Mouse (Mus musculus) large intestine, adult 2 months (tissue): ENCODE results near the gene Kiss1r. TPM values are rescaled to one million over a fixed set of nuclear protein-coding genes. Genes with fewer than 3 reads are reported as not detected.

ENCODE experiments used
- DNase-seq: peaks from one replicate; pipeline ENCODE4 v3.0.0-alpha.2; 2012; ENCODE audit warnings: low read depth, low spot score
- WGBS: fragments of 180-500 bp; shearing (Covaris S2); methylation state at CpG from one replicate; pipeline ENCODE4 v1.1.7; 2018; 5-methylcytosine and 5-hydroxymethylcytosine counted together
- polyA plus RNA-seq: library from polyadenylated mRNA; depleted of rRNA; stranded (reverse); fragments of >200 nt; gene quantifications from 2 replicates; pipeline ENCODE4 v1.2.3, GENCODE M21; 2012

The Kiss1r gene
- polyA plus RNA-seq, 1 experiment, result 1.9 TPM

DNA sequence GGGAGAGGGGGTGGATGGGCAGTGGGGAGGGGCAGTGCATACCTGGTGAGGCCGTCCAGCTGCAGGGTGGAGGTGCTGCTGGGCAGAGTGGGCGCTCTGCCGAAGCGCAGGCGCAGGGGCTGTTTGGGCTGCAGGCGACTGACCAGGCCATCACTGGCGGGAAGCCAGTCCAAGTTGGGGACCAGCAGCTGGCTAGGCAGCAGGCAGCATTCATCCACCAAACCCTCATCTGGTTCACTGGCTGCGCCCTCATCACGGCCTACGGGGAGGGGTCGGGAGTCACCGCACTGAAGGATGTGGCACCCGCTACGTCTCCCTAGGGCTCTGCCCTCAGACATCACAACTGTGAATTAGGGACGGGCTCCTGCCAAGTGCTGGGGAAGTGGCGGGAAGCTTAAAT is 20.5 kb upstream of the Kiss1r start:
- no peak for DNase-seq
- 93% methylated on average over 16 of the region's 16 CpGs for WGBS

DNA sequence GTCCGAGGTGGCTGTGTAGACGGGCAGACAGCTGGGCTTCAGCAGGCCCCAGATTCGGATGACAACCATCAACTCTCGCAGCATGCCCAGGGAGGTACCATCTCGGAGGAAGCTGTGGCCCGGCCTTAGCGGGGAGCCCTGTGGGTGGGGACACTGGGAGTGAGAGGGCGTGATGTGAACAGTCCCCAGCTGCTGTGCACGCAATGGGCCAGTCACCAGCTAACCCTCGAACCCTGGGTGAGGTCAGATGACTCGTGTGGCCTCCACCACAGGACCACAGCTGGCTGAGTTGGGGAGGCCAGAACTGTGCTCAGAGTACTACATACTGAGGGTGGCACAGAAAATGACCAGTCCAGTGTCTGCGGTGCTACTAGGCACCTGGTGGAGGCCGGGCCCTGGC is 20.0 kb upstream of the Kiss1r start:
- 84% methylated on average over 13 of the region's 13 CpGs for WGBS
- DNase-seq, result no peak

DNA sequence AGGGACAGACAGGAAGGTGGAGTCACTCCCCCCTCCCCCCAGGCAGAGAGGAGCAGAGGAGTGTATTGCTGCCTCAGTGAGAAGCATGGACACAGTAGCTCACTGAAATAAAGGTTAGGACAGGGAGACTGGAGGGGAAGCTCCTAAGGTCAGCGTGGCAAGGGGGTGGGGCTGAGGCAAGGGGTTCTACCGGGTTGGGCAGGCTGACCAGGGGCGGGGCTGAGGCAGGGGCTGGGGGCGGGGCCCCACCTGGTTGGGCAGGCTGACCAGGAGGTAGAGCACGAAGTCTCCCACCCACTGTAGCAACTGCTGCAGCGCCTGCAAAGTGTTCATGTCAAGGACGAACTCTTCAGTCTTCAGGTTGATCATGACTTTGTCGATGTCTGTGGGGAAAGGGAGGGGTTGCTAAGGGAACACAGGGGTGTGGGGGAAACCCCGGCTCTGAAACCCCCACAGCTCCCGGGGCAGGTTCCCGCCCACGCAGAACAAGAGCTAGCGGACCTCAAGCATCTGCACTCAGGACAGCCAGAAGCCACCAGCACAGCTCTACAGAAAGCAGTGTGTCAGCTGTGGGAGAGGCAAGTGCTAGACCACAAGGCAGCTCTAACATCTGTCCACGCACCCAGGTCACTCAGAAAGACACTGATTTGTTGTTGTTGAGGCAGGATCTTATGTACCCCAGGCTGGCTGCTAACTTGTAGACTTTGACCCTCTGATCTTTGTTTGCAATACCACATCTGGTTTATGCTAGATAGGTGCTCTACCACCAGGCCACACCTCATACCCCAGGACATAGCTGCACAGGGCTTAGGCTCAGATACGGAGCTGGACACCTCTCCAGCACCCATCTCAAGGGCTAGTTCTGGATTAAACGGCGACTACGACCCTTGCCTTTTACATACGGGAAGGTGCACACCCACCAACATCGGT is 19.2 kb upstream of the Kiss1r start:
- DNase-seq, result no peak

DNA sequence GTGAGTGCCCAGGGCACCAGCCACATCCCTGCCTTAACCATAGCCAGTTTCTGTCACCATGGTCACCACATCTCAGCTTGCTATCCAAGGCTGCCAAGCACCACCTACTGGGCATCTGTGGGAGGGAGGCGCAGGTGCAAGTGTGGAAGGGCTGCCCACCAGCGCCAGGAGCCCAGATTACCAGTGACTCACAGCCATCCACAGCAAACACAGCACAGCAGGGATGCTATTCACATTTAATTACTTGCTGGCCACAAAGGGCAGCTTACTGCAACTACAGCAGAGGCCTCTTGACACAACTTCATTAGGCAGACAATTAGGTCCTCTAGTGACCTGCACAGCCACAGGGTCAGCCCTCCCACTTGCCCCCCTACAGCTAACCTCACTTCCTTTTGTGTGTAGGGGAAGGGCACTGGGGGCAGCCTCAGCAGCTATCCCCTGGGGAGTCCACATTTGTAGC is 15.8 kb upstream of the Kiss1r start:
- 61% methylated on average over 2 of the region's 2 CpGs for whole genome bisulfite sequencing
- DNase-seq, result no peak

More for the DNA sequence above, 19.2 kb upstream of the Kiss1r start:
- 57% methylated on average over 20 of the region's 20 CpGs for WGBS

DNA sequence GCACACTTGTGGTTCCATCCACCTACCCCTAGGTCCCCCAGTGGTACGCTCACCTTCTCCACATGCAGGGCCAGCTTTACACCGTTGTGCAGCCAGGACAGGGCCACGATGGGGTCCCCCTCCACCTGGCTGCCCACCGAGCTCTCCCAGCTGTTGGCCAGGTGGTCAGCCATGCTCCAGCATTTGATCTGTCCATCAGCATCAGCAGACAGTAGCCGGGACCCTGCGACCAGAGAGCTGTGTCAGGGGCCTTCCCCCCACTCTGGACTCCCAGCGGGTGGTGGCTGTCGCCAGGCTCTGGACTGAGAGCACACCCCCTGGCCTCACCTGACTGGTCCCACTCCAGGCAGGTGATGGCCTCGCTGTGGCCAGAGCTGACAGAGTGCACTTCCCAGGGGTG is 10.1 kb upstream of the Kiss1r start:
- 96% methylated on average over 9 of the region's 9 CpGs for WGBS
- DNase-seq, result no peak

DNA sequence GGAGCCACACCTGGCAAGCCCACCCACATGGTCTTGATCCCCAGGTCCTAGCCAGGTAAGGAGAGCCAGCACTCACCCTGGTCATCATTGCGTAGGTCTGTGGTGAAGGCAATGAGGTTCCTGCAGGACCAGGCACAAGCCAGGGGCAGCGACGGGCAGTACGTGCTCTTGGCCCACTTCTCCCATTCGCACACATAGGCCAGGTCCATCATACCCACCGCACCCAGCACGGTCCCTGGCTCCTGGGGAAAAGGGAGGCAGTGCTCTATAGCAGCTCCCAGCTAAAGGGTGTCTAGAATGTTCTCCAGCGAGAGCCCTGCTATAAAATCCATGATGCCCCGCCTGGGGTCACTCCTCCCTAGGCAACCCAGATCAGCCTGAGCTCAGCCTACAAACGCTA is 9.4 kb upstream of the Kiss1r start:
- DNase-seq, result no peak
- WGBS, result 89% methylated on average over 10 of the region's 10 CpGs

DNA sequence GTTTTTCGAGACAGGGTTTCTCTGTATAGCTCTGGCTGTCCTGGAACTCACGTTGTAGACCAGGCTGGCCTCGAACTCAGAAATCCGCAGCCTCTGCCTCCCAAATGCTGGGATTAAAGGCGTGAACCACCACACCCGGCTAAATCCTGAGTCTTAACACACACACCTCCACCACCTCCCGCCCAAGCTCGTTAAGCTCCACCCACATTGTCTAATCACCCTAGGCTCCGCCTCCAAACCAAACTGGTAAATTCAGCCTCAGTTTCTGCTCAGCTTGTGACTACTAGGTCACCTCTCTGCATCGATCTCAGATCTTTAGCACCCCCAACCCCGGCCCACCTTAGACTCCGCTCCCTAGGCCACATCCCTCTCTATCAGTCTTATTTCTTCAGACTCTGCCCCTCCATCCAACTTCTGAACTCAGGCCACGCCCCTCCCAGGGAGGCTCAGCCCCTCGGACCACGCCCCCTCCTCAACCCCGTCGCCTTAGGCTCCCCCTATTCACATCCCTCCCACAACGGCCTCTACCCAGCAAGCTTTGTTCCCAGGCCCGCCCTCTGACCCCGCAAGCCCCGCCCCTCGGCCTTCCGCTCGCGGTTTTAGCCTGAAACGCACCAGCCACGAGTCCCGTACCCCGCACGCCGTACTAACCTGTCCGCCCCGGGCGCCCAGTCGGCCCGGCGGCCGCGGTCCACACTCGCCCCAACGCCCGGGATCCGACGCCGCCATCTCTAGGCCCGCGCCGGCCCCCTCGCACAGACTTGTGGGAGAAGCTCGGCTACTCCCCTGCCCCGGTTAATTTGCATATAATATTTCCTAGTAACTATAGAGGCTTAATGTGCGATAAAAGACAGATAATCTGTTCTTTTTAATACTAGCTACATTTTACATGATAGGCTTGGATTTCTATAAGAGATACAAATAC is 8.3 kb upstream of the Kiss1r start, which contains the start of gene Med16:
Gene Med16, minus strand, starts transcription at position 757 of the 925 bp plus-strand sequence.
- 1% methylated on average over 52 of the region's 52 CpGs for WGBS
- DNase-seq, result no peak

DNA sequence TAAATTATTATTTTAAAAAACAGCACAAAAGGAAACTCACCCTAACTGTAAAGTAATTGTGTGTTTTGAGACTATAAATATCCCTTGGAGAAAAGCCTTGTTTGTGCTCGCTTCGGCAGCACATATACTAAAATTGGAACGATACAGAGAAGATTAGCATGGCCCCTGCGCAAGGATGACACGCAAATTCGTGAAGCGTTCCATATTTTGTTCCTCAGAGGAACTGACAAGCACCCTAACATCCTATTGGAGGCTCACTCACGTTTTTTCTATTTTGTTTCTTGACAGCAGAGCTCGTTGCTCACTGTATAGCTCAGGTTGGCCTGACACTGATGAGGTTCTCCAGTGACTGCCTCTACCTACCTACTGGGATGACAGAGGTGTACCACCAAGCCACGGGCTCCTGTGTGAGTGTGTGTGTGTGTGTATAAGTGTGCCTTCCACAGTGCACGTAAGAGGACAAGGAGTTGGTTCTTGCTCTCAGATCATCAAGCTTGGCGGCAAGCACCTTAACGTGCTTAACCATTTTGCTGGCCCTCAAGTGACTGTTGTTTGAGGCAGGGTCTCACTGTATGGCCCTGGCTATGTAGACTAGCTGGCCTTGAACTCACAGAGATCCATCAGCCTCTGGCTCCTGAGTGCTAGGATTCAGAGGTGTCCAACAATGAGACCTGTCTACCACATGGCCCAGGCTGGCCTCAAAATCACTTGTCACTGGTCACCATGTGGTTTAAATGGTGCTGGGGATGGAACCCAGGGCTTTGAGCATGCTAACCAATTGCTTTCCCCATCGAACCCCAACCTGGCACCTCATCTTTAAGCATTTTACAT is 7.5 kb upstream of the Kiss1r start:
- 22% methylated on average over 14 of the region's 14 CpGs for WGBS
- no peak for DNase-seq

DNA sequence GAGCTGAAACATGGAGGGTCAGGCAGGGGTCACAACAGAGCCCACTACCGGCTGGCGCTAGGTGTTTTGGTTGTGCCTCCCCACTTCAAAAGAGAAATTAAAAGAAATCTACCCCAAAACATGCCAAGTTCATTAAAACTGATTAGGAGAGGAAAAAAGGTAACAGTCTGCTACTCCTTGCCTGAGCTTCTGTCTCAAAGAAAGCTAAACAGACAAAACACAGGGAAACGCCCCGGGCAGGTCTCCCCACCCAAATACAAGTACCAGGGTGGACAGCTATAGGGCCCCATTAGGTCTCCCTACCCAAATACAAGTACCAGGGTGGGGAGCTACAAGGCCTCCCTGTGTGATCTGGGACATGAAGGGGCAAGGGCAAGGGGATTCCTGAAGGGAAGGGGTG is 6.2 kb upstream of the Kiss1r start, which contains the start of gene Gm26602:
Gene Gm26602, plus strand, starts transcription at position 301 of the 400 bp plus-strand sequence.
- no peak for DNase-seq
- WGBS, result 94% methylated on average over 4 of the region's 4 CpGs

DNA sequence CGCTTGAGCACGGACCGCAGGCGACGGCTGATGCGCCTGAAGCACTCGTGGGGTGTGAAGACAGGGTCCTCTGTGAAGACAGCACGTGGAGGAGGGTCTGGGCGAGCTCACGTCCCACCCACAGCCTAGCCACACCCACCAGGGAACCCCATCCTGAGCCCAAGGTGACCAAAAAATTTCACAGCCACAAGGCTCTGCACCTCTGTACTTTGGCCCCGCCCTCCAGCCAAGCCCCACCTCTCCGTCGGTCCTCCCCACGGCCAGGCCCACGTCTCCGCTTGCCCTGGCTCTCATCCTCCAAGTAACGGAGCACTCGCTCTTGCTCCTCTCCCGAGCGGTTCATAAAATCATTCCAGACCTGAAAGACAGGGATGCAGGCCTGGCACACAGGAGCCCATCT is 4.4 kb upstream of the Kiss1r start:
- 72% methylated on average over 20 of the region's 20 CpGs for WGBS
- DNase-seq, result no peak

DNA sequence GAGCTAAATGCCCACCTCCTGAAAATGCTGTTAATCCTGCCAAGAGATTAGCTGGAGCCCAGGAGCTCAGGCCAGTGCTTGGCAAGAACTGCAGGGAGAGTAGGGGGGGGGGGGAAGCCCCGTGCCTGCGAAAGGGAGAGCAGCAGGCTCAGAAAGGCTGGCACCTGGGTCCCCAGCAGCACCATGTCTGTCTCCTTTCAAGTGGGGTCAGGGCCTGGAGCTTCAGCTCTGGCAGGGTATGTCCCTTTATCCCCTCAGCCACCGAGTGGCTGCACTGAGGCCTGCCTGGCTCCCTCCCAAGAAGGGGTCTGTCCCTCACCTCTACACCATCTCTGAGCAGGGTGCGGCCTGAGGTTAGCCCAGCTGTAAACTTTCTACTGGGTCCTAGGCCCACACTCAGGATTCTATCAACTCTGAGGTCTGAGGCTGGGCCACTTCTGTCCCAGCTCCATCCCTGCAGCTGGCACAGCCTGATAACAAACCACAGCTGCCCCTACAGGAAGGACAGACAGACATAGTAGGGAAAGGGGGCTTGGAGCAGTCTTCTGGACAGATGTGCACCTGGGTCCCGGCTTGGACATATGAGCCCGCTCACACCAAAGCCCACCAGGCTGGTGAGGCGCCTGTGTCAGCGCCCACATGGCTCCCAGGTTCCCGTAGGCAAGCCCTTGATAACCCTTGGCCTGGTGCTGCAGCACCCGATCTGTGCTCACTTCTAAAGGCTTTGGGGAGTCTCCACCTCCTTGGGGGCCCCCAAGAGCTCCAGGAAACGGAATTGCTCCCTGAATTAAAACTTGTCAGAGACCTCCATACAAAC is 2.4 kb upstream of the Kiss1r start:
- WGBS, result 36% methylated on average over 11 of the region's 11 CpGs
- DNase-seq, result no peak

DNA sequence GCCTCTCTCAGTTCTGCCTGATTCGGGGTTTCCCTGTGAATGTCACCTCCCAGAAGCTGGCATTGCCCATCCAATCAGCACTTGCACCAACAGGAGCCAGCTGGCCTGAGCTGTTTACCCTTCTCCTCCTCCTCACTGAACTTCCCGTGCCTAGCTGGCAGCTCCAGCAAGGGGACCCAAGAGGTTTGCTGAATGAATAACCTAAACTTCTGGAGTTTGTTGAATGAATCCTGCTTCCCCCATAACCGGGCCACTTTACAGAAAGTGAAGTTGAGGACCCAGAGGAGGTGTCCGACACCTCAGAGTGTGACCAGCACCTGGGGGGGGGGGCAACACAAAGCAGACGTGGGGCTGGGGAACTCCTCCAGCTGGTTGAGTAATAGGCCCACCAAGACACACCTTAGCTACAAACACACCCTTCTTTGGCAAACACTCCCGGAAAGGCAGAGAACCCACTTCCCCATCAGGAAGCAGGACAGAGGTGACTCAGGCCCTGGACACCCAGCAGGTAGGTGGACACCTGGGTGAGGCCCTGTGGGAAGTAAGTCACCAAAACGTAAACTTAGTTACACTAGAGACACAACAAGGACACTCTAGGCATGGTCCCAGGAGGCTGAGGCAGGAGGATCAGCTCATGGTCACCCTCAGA is 1.7 kb upstream of the Kiss1r start:
- 21% methylated on average over 7 of the region's 7 CpGs for WGBS
- DNase-seq, result no peak

DNA sequence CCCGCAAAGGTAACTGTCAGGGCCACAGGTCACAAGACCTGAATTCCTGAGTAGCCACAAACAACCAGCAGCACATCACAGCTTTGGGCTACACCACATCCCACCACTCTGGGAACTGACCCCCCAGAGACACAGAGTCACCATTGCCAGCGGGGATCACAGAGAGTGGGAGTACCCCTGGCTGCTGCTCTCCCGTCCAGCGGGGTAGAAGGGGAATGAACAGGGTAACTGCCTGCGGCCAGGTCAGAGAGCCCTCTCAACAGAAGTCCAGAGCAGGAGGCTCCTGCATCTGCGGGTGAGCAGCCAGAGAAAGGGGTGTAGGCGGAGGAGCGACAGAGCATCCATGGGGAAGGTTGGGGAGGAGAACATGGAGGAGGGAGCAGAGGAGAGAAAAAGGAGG is 690 bp upstream of the Kiss1r start:
- WGBS, result 5% methylated on average over 8 of the region's 8 CpGs
- no peak for DNase-seq

DNA sequence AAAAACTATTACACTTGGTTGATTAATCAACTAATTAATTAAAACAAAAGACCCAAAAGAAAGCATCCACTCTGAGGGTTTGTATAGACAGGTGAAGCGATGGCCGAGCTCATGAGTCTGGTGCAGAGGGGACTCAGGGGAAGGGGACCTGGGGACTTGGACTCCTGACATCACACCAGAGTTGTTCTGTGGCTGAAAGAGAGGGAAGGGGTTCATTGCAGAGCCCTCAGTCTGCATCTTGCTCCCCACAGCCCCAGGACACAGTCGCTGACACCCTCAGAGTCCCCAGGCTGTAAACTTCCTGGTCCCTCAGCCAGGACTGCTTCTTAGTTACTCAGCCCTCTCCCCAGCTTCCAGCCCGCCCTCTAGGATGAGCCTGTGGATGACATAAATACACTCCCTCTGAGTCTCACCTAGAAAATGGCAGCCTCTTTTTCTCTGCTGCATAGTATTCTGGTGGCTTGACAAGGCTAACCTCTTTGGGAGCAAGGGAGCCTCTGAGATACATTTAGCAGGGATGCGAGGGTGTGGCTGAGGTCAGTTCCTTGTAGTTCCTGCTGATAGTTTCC is 845 bp downstream of the Kiss1r start:
- WGBS, result 80% methylated on average over 5 of the region's 5 CpGs
- DNase-seq, result no peak

DNA sequence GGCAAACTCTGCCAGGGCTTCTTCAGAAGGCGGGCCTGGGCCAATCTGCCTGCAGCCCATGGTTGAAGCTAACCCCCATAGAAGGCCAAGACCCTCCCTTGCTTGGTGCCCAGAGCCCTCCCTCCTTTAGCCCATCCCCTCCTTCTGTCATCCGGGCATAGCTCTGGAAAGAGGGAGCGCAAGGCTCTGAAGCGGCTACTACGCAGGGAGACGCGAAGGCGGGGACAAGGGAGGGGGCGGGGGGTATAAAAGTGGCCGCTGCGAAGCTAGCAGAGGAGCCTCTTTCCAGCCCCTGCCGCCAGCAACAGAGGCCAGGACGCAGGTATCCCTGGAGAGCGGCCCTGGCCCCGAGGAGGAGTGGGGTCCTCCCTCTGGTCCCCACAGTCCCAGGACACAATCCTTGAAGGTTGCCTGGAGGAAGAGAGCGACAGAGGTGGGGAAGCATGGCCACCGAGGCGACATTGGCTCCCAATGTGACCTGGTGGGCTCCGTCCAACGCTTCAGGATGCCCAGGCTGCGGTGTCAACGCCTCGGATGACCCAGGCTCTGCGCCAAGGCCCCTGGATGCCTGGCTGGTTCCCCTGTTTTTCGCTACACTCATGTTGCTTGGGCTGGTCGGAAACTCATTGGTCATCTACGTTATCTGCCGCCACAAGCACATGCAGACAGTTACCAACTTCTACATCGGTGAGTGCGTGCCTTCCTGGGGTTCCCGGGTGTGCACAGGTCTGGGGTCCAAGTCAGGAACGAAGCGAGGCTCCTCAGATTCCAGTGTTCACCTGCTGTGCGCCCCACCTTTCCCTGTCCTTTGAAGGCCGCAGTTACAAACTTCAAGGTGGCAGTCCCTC is 1.7 kb downstream of the Kiss1r start:
- no peak for DNase-seq
- WGBS, result 62% methylated on average over 35 of the region's 35 CpGs

DNA sequence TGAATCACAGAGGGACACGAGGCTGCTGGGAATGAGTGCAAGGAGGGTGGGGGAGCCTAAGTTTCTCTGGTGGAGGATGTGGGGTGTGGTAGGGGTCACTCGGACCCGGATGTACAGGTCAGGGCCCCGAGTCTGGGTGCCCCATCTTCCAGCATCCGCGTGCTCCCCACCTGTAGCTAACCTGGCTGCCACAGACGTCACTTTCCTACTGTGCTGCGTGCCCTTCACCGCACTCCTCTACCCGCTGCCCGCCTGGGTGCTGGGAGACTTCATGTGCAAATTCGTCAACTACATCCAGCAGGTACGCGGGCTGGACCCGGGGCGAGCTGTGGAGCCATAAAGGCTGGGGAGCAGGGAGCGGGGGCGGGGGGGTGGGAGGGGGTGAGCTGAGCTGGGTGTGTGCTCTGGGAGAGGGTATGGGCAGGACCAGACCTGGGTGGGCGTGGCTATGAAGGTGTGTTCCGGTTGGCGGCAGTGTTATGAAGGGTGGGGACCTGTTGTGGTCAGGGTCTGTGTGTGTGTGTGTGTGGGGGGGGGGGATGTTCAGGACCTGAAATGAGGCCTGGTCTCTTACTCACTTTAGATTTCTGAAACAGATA is 2.6 kb downstream of the Kiss1r start:
- DNase-seq, result no peak
- 20% methylated on average over 21 of the region's 21 CpGs for WGBS
